Mouse (Mus musculus) C2C12 (cell line): ENCODE results near the gene Rnd1. TPM values are rescaled to one million over a fixed set of nuclear protein-coding genes. Genes with fewer than 3 reads are reported as not detected.

Source experiments
- H3K27me3 ChIP-seq: one replicate; pipeline ENCODE4 v1.6.1; 2011; ENCODE audit not compliant: control insufficient read depth, insufficient read depth, insufficient read length
- H3K36me3 ChIP-seq: one replicate; pipeline ENCODE4 v1.6.1; 2011; ENCODE audit not compliant: control insufficient read depth, insufficient read depth
- H3K4me3 ChIP-seq: one replicate; pipeline ENCODE4 v1.5.1; 2011; ENCODE audit warnings: mild to moderate bottlenecking, control low read depth; ENCODE audit not compliant: poor library complexity, insufficient read depth, severe bottlenecking
- H3K79me2 ChIP-seq: one replicate; pipeline ENCODE4 v1.6.1; 2011; ENCODE audit not compliant: control insufficient read depth, insufficient read depth
- H3K79me3 ChIP-seq: one replicate; pipeline ENCODE4 v1.6.1; 2011; ENCODE audit warnings: low read depth, control low read depth
- H3ac ChIP-seq: one replicate; pipeline ENCODE3; 2011; ENCODE audit warnings: low read depth; ENCODE audit not compliant: control insufficient read depth, insufficient read length
- CEBPB ChIP-seq: IDR thresholded peaks from one replicate; pipeline ENCODE4 v1.6.1; 2011; ENCODE audit warnings: low read depth, mild to moderate bottlenecking, control low read depth, moderate library complexity
- CTCF ChIP-seq: IDR thresholded peaks from one replicate; pipeline ENCODE4 v1.5.1; 2011; ENCODE audit not compliant: control insufficient read depth, insufficient read depth, insufficient read length
- FOSL1 ChIP-seq: IDR thresholded peaks from one replicate; pipeline ENCODE4 v1.8.0; 2011; ENCODE audit warnings: mild to moderate bottlenecking, low read length; ENCODE audit not compliant: poor library complexity, insufficient read depth, severe bottlenecking
- MAX ChIP-seq: IDR thresholded peaks from one replicate; pipeline ENCODE4 v1.6.1; 2011; ENCODE audit warnings: mild to moderate bottlenecking, control low read depth
- MYOD1 ChIP-seq: IDR thresholded peaks from one replicate; pipeline ENCODE4 v1.6.1; 2011; ENCODE audit warnings: low read depth; ENCODE audit not compliant: control insufficient read depth, insufficient read length
- MYOG ChIP-seq: IDR thresholded peaks from one replicate; pipeline ENCODE4 v1.6.1; 2011; ENCODE audit not compliant: control insufficient read depth, insufficient read length; ENCODE audit errors: extremely low read depth
- USF1 ChIP-seq: IDR thresholded peaks from one replicate; pipeline ENCODE4 v1.6.1; 2011; ENCODE audit warnings: low read depth, mild to moderate bottlenecking, control low read depth, moderate library complexity
- polyA plus RNA-seq: library from polyadenylated mRNA; unstranded; fragments of >200 nt; fragmentation: generic; extraction: Trizol; gene quantifications from one replicate; pipeline ENCODE4 v1.2.1, GENCODE M21; 2012; ENCODE audit warnings: missing spikeins

Gene Rnd1
- polyA plus RNA-seq, 1 experiment: 10.5 TPM

- Histone ChIP-seq H3K4me3 (no peak overlapping the region), H3ac (no peak overlapping the region), H3K36me3 (no peaks in the 10 kb centered on the region), H3K79me2 (no peaks in the 10 kb centered on the region), H3K79me3 (no peaks in the 10 kb centered on the region), H3K27me3 (no peaks in the 10 kb centered on the region)
- TF ChIP-seq CEBPB: no peak
- no peak for TF ChIP-seq MYOD1
- no peak for TF ChIP-seq MYOG
Measured at GRCm38 (mm10) chr15:98616362-98617175, 60.7 kb downstream of the Rnd1 start.

- TF ChIP-seq FOSL1 (no peak), CEBPB (no peak), USF1 (no peak), MYOD1 (no peak), MYOG (no peak), MAX (no peak), CTCF (no peak)
- Histone ChIP-seq H3ac (no peak overlapping the region), H3K27me3 (no peaks in the 10 kb centered on the region), H3K4me3 (no peak overlapping the region), H3K79me3 (no peaks in the 10 kb centered on the region), H3K79me2 (no peaks in the 10 kb centered on the region), H3K36me3 (no peaks in the 10 kb centered on the region)
Measured at GRCm38 (mm10) chr15:98615751-98616150, 61.5 kb downstream of the Rnd1 start.

GRCm38 (mm10) chr15:98614971-98615370 is 62.3 kb downstream of the Rnd1 start:
- H3ac ChIP-seq: no peak overlapping the region
- TF ChIP-seq MAX: no peak
- TF ChIP-seq FOSL1: no peak
- no peak for TF ChIP-seq CEBPB
- no peak for TF ChIP-seq MYOG
- no peak for TF ChIP-seq CTCF
- TF ChIP-seq MYOD1: no peak
- no peak for TF ChIP-seq USF1
- H3K79me3 ChIP-seq: no peaks in the 10 kb centered on the region
- no peaks in the 10 kb centered on the region for H3K36me3 ChIP-seq
- no peaks in the 10 kb centered on the region for H3K27me3 ChIP-seq
- H3K4me3 ChIP-seq: no peak overlapping the region
- H3K79me2 ChIP-seq: no peaks in the 10 kb centered on the region

- TF ChIP-seq CTCF (no peak), CEBPB (no peak), MAX (no peak), MYOG (no peak), FOSL1 (no peak), MYOD1 (no peak), USF1 (no peak)
- H3K79me3 ChIP-seq: no peaks in the 10 kb centered on the region
- H3K79me2 ChIP-seq: no peaks in the 10 kb centered on the region
- H3K27me3 ChIP-seq: no peaks in the 10 kb centered on the region
- no peak overlapping the region for H3ac ChIP-seq
- H3K36me3 ChIP-seq: no peaks in the 10 kb centered on the region
- H3K4me3 ChIP-seq: no peak overlapping the region
Measured at GRCm38 (mm10) chr15:98614551-98614950, 62.7 kb downstream of the Rnd1 start.

Other genes with a start within 250 kb of the Rnd1 start
- not detected for gene Olfr282, start 246.2 kb downstream of the Rnd1 start, polyA plus RNA-seq
- gene Olfr281, start 224.9 kb downstream of the Rnd1 start, polyA plus RNA-seq: not detected
- not detected for gene OR5BS1P, start 207.6 kb downstream of the Rnd1 start, polyA plus RNA-seq
- not detected for gene Lalba, start 194.7 kb downstream of the Rnd1 start, polyA plus RNA-seq
- not detected for gene Olfr279, start 185.1 kb downstream of the Rnd1 start, polyA plus RNA-seq
- gene Kansl2, start 143.2 kb downstream of the Rnd1 start, polyA plus RNA-seq: 178 TPM
- 13.4 TPM for gene Ccnt1, start 106.5 kb downstream of the Rnd1 start, polyA plus RNA-seq
- 0.09 TPM for gene 4930415O20Rik, start 106.5 kb downstream of the Rnd1 start, polyA plus RNA-seq
- 52.6 TPM for gene Adcy6, start 67.4 kb downstream of the Rnd1 start, polyA plus RNA-seq
- 112 TPM for gene Cacnb3, start 46.6 kb downstream of the Rnd1 start, polyA plus RNA-seq
- gene Ddx23, start 14.6 kb downstream of the Rnd1 start, polyA plus RNA-seq: 140 TPM
- 0.48 TPM for gene Ccdc65, start 30.7 kb upstream of the Rnd1 start, polyA plus RNA-seq
- gene Fkbp11, start 50.7 kb upstream of the Rnd1 start, polyA plus RNA-seq: 103 TPM
- 126 TPM for gene Arf3, start 85.8 kb upstream of the Rnd1 start, polyA plus RNA-seq
- 14.5 TPM for gene Wnt10b, start 100.7 kb upstream of the Rnd1 start, polyA plus RNA-seq
- 0.09 TPM for gene Wnt1, start 112.4 kb upstream of the Rnd1 start, polyA plus RNA-seq
- 0.11 TPM for gene Ddn, start 132.0 kb upstream of the Rnd1 start, polyA plus RNA-seq
- 132 TPM for gene Prkag1, start 154.1 kb upstream of the Rnd1 start, polyA plus RNA-seq
- gene Kmt2d, start 193.7 kb upstream of the Rnd1 start, polyA plus RNA-seq: 23.8 TPM
- gene Rhebl1, start 217.1 kb upstream of the Rnd1 start, polyA plus RNA-seq: 9.7 TPM
- gene Dhh, start 221.1 kb upstream of the Rnd1 start, polyA plus RNA-seq: 0.16 TPM
- 18.0 TPM for gene Lmbr1l, start 240.8 kb upstream of the Rnd1 start, polyA plus RNA-seq